Mouse (Mus musculus) liver, embryonic 14.5 days (tissue): ENCODE data around the gene Arhgef38.

Experiments used
- CTCF ChIP-seq: IDR thresholded peaks from 2 replicates; pipeline ENCODE4 v1.5.1; 2016; ENCODE audit warnings: antibody characterized with exemption, low read depth, control low read depth
- EP300 ChIP-seq: IDR thresholded peaks from 2 replicates; pipeline ENCODE4 v1.6.1; 2016; ENCODE audit warnings: antibody characterized with exemption, low read depth

DNA sequence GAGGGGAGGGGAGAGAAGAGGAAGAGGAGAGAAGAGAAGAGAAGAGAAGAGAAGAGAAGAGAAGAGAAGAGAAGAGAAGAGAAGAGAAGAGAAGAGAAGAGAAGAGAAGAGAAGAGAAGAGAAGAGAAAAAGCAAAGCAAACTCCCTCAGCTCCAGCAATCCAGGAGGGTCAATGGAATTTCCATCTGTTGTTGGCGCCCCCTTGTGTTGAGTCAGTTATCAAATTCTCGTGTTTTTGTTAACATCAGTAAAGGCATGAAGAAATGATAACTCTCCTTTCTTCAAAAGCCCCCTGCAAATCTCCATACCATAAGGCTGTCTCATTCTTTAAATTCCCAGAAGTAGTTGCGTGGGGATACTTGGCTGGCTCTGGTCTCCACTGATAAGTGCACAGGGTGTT lies 37.1 kb upstream of the Arhgef38 start:
- peak; percentile 47; the same call in 1 of the 2 replicates for TF ChIP-seq CTCF
- TF ChIP-seq EP300, result no peak
